Mouse (Mus musculus): ENCODE measurements around the gene Bhlha9.
"Not testable (repeated sequence)": the region's sequence is repeated elsewhere in the genome, so short reads cannot be mapped to it uniquely, and the experiment has no call there.

The Bhlha9 gene

GRCm38 (mm10) chr11:76661790-76662468 lies 10.3 kb upstream of the Bhlha9 start:
- no peak for DNase-seq (ENCODE audit: low spot score)

DNA sequence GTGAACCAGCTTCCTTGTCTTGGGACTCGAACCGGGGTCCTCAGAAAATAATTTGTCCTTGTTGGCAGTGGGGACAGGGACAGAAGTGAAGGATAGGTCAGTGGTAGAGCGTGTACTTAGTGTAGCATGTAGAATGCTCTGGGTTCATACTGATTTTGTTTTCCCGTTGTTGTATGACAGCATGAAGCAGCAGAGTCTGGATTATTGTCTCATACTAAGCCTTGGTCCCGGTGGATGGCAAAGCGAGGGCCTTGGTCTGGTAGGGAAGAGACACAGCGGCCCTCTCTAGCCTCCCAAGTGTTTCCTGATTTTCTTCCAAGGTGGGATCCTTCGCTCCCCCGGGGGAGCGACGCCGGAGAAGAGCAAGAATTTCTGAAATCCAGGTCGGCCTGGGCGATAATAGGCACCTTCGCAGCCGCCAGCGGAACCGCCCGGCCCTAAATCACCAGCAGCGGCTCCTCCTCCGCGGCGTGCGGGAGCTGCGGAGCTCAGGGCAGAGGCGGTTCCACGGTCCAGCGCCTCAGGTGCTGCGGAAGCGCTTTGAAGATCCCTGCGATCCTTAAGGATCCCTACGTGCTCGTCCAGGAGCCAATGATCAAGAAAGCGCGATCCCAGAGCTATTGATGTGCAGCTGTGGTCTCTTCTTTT lies 6.1 kb upstream of the Bhlha9 start:
- DNase-seq (ENCODE audit: low spot score) = no peak

GRCm38 (mm10) chr11:76667807-76668206 lies 4.5 kb upstream of the Bhlha9 start:
- no peak for DNase-seq (ENCODE audit: low spot score)

- DNase-seq (ENCODE audit: low spot score) = peak; percentile 54
Observed at GRCm38 (mm10) chr11:76672561-76673384, 503 bp downstream of the Bhlha9 start.

DNA sequence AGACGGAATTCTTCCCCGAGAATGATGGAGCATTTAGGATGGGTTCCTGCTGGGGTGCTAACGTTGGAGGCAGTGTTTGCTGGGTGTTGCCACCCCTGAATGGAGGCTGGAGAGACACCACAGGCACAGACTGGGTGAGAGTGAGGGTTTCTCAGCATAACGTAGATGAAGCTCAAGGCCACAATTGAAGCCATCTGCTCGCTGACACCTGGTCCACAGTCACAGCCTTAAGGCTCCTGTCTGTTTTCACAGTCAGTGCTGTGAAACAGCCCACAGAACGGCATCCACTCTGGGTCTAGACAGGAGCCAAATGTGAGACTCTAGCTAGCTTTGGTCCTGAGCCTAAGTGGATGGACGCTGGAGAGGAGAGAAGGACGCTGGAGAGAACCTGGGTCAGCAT lies 1.9 kb downstream of the Bhlha9 start:
- DNase-seq (ENCODE audit: low spot score) = no peak

- no peak for DNase-seq (ENCODE audit: low spot score)
Observed at GRCm38 (mm10) chr11:76674704-76675103, 2.4 kb downstream of the Bhlha9 start.

GRCm38 (mm10) chr11:76679508-76679907 lies 7.2 kb downstream of the Bhlha9 start, which contains the start of gene Trarg1:
Trarg1 (plus strand) TSS chr11:76679808.
- not testable (repeated sequence) for DNase-seq (ENCODE audit: low spot score)

- no peak for DNase-seq (ENCODE audit: low spot score)
Observed at GRCm38 (mm10) chr11:76685604-76686003, 13.3 kb downstream of the Bhlha9 start.

DNA sequence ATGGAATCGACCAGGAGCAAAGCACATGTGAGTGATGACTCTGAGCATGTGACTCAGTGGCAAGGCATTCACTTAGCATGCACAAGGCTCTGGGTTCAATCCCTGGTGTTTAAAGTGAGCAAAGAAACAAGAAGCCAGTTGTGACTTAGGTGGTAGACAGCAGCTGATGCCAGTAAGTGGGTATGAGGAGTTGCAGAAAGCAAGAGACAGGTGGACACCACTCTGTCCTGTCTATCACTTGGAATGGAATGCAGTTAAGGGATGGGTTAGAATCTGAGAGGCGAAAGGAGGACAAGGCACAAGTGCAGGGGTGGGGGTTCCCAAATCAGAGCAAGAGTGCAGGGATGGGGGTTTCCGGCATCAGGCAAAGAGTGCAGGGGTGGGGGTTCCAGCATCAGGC lies 19.8 kb downstream of the Bhlha9 start:
- DNase-seq (ENCODE audit: low spot score) = no peak

GRCm38 (mm10) chr11:76695810-76696209 lies 23.5 kb downstream of the Bhlha9 start:
- no peak for DNase-seq (ENCODE audit: low spot score)

GRCm38 (mm10) chr11:76699626-76700025 lies 27.4 kb downstream of the Bhlha9 start:
- no peak for DNase-seq (ENCODE audit: low spot score)

DNA sequence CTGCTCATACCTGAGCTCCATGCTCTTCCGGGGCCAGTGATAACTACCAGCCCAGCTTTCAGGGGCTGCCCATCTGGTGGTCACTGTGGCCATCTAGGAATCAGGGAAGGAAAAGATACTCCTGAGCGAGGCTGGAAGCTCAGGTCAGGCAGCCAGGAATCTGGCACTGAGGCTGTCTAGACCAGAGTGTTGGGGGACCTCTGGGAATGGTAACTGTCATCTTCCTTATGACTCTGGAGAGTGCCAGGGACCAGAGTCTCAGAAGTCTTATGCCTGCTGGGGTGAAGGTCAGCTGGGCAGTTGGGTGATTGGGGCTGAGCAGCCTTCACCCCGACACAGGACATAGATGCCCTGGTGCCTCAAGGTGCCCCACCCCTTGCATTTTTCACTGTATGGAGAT lies 35.4 kb downstream of the Bhlha9 start:
- no peak for DNase-seq (ENCODE audit: low spot score)

GRCm38 (mm10) chr11:76708066-76708465 lies 35.8 kb downstream of the Bhlha9 start:
- DNase-seq (ENCODE audit: low spot score) = no peak

GRCm38 (mm10) chr11:76708881-76709280 lies 36.6 kb downstream of the Bhlha9 start:
- peak; percentile 36 for DNase-seq (ENCODE audit: low spot score)

- DNase-seq (ENCODE audit: low spot score) = peak; percentile 64
Observed at GRCm38 (mm10) chr11:76709625-76710452, 37.6 kb downstream of the Bhlha9 start.

DNA sequence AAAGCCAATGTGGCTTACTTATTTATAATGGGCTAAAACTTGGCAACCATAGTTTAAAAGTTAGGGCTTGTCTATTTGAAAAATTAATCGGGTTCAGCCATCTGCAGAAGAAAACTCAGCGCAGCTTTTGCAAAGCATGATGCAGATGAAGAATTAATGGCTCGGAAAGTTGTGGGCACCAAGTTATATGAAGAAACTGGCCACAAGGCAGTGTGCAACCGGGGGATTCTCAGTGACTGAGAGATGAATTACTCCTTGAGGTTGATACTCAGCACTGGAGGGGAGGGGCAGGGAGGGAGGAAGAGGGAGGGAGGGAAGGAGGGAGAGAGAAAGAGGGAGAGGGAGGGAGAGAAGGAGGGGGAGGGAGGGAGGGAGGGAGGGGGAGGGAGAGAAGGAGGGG lies 44.7 kb downstream of the Bhlha9 start:
- DNase-seq (ENCODE audit: low spot score) = no peak
